Mouse (Mus musculus): ENCODE measurements at regions not wholly inside any gene's neighbourhood (a gene's known extent, or its start where the extent isn't known, plus 50 kb on each side); places are given as distances from the start of the nearest gene placed in this dataset.

DNA sequence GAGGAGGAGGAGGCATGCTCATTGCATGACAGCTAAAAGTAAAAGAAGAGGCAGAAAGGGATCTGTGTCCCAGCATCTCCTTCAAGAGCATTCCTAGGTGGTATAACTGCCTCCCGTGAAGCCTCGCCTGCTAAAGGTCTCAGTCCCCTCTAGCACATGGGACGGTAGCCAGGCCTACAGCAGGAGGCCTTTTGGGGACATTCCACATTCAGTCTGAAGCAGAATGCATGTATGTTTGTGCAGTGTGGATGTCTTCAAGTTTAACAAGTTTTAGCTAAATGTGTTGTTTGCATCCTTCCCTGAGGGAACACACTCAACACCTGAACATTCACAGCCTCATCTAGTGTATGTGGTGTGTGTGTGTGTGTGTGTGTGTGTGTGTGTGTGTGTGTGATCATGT, 64.8 kb upstream of the Gm11983 start:
- WGBS = 89% methylated on average over 3 of the region's 3 CpGs

DNA sequence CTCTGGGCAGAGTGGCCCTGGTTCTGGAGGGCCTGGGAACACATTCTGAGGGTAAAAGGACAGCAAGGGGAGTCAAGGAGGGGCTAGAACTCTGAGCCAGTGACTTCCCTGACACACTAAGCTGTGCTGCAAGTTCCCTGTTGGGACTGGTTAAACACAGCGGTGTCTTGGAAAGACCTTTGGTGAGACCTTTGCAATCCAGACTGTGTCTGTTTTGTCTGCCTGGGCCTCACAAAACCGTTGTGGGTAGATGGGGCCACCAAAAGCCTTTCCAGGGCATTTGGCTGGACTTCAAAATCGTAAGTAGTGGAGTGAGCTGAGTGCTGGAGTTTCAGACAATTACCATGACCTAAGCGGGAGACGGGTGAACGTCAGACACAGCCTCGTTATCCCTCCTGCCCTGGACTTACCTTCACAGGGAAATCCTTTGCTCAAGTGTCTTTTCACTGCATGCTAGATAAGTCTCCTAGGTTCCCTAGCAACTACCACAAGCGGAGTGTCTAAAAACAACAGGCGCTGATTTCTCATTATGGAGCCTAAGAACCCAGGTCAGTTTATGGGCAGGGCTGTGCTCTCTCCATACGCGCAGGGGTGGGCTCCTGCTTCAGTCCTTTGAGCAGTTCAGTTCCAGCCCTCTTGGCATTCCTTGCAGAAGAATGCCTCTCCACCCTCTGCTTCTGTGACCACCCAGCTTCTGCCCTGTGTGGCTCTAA, 63.5 kb upstream of the Gm11983 start:
- peak; percentile 69; the same call in 1 of the 2 replicates for ATAC-seq (ENCODE audit: low read depth)
- Histone ChIP-seq H3K9ac (replicated peaks; ENCODE audit: low read depth, low read length) (no peak overlapping the region), H3K4me3 (ENCODE audit: low read depth, low read length) (no peak overlapping the region), H3K9me3 (ENCODE audit: control insufficient read depth, low read length) (no peaks in the 10 kb centered on the region), H3K27me3 (ENCODE audit: control insufficient read depth, insufficient read depth, low read length) (no peaks in the 10 kb centered on the region), H3K36me3 (ENCODE audit: control insufficient read depth, insufficient read depth, low read length) (no peaks in the 10 kb centered on the region), H3K4me2 (ENCODE audit: low read depth, low read length) (no peak overlapping the region), H3K4me1 (ENCODE audit: control insufficient read depth, insufficient read depth, low read length) (no peaks in the 10 kb centered on the region), H3K27ac (ENCODE audit: low read depth, low read length) (no peak overlapping the region)
- WGBS = 45% methylated on average over 11 of the region's 11 CpGs

More for the DNA sequence above, 64.8 kb upstream of the Gm11983 start:
- Histone ChIP-seq H3K27me3 (ENCODE audit: control insufficient read depth, insufficient read depth, low read length) (no peaks in the 10 kb centered on the region), H3K27ac (ENCODE audit: low read depth, low read length) (no peak overlapping the region), H3K4me3 (ENCODE audit: low read depth, low read length) (no peak overlapping the region), H3K36me3 (ENCODE audit: control insufficient read depth, insufficient read depth, low read length) (no peaks in the 10 kb centered on the region), H3K9me3 (ENCODE audit: control insufficient read depth, low read length) (no peaks in the 10 kb centered on the region), H3K4me2 (ENCODE audit: low read depth, low read length) (no peak overlapping the region), H3K4me1 (ENCODE audit: control insufficient read depth, insufficient read depth, low read length) (no peaks in the 10 kb centered on the region), H3K9ac (replicated peaks; ENCODE audit: low read depth, low read length) (no peak overlapping the region)
- no peak for ATAC-seq (ENCODE audit: low read depth)

DNA sequence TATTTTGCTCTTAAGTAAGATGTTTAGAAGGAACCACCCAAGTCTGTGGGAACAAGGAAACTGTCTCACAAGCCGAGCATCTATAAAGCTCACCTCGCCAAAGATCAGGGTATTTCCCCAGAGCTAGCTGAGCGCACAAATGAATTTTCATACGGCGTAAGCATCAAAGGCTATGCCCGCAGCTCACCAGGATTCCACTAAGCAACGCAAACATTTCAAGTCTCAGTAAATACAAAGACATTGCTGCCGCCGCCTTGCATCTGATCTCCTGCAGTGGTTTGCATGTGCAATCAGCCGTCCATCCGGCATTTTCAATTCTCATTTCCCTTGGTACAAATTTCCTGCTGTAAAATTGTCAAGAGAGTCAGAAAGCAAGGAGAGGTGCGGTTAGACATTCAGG, 62.9 kb upstream of the Gm11983 start:
- 45% methylated on average over 12 of the region's 12 CpGs for WGBS
- no peaks in the 10 kb centered on the region for H3K4me1 ChIP-seq (ENCODE audit: control insufficient read depth, insufficient read depth, low read length)
- H3K27ac ChIP-seq (ENCODE audit: low read depth, low read length) = no peak overlapping the region; the same call in 1 of the 2 replicates
- H3K4me3 ChIP-seq (ENCODE audit: low read depth, low read length) = no peak overlapping the region
- no peaks in the 10 kb centered on the region for H3K9me3 ChIP-seq (ENCODE audit: control insufficient read depth, low read length)
- ATAC-seq (ENCODE audit: low read depth) = peak; percentile 9; the same call in 1 of the 2 replicates
- H3K4me2 ChIP-seq (ENCODE audit: low read depth, low read length) = no peak overlapping the region
- H3K27me3 ChIP-seq (ENCODE audit: control insufficient read depth, insufficient read depth, low read length) = no peaks in the 10 kb centered on the region
- no peak overlapping the region for H3K9ac ChIP-seq (replicated peaks; ENCODE audit: low read depth, low read length)
- no peaks in the 10 kb centered on the region for H3K36me3 ChIP-seq (ENCODE audit: control insufficient read depth, insufficient read depth, low read length)

GRCm38 (mm10) chr11:6899271-6900005, 62.0 kb upstream of the Gm11983 start:
- Histone ChIP-seq H3K27me3 (ENCODE audit: control insufficient read depth, insufficient read depth, low read length) (no peaks in the 10 kb centered on the region), H3K27ac (ENCODE audit: low read depth, low read length) (no peak overlapping the region; the same call in 1 of the 2 replicates), H3K9ac (replicated peaks; ENCODE audit: low read depth, low read length) (no peak overlapping the region), H3K9me3 (ENCODE audit: control insufficient read depth, low read length) (no peaks in the 10 kb centered on the region), H3K36me3 (ENCODE audit: control insufficient read depth, insufficient read depth, low read length) (no peaks in the 10 kb centered on the region), H3K4me1 (ENCODE audit: control insufficient read depth, insufficient read depth, low read length) (no peaks in the 10 kb centered on the region), H3K4me2 (ENCODE audit: low read depth, low read length) (no peak overlapping the region), H3K4me3 (ENCODE audit: low read depth, low read length) (no peak overlapping the region)
- 83% methylated on average over 13 of the region's 13 CpGs for WGBS
- 0 out of 2 replicates have a peak, but pooled peaks have one; percentile 41 for ATAC-seq (ENCODE audit: low read depth)

GRCm38 (mm10) chr11:6898357-6899097, 61.1 kb upstream of the Gm11983 start:
- Histone ChIP-seq H3K9ac (replicated peaks; ENCODE audit: low read depth, low read length) (no peak overlapping the region), H3K27me3 (ENCODE audit: control insufficient read depth, insufficient read depth, low read length) (no peaks in the 10 kb centered on the region), H3K27ac (ENCODE audit: low read depth, low read length) (no peak overlapping the region), H3K36me3 (ENCODE audit: control insufficient read depth, insufficient read depth, low read length) (no peaks in the 10 kb centered on the region), H3K9me3 (ENCODE audit: control insufficient read depth, low read length) (no peaks in the 10 kb centered on the region), H3K4me3 (ENCODE audit: low read depth, low read length) (no peak overlapping the region), H3K4me2 (ENCODE audit: low read depth, low read length) (no peak overlapping the region), H3K4me1 (ENCODE audit: control insufficient read depth, insufficient read depth, low read length) (no peaks in the 10 kb centered on the region)
- 82% methylated on average over 5 of the region's 5 CpGs for WGBS
- no peak for ATAC-seq (ENCODE audit: low read depth)

DNA sequence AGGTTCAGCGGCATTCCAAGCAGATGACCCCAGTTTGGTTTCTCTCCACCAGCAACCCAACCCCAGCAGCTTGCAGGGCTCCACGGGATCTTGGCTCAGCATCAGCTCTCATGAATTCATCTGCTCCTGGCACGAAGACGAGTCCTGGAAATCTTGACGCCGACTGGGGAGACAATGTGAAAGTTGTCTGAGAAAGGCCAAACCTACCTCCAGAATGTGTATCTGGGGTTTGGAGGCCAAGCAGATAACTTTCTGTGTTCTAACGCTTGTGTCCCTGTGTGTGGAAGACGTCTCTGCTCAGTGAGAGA, 58.3 kb upstream of the Gm11983 start:
- ATAC-seq (ENCODE audit: low read depth) = no peak
- Histone ChIP-seq H3K4me3 (ENCODE audit: low read depth, low read length) (no peak overlapping the region), H3K4me1 (ENCODE audit: control insufficient read depth, insufficient read depth, low read length) (no peaks in the 10 kb centered on the region), H3K27me3 (ENCODE audit: control insufficient read depth, insufficient read depth, low read length) (no peaks in the 10 kb centered on the region), H3K27ac (ENCODE audit: low read depth, low read length) (no peak overlapping the region), H3K9me3 (ENCODE audit: control insufficient read depth, low read length) (no peaks in the 10 kb centered on the region), H3K4me2 (ENCODE audit: low read depth, low read length) (no peak overlapping the region), H3K9ac (replicated peaks; ENCODE audit: low read depth, low read length) (no peak overlapping the region), H3K36me3 (ENCODE audit: control insufficient read depth, insufficient read depth, low read length) (no peaks in the 10 kb centered on the region)
- 61% methylated on average over 8 of the region's 8 CpGs for whole genome bisulfite sequencing

DNA sequence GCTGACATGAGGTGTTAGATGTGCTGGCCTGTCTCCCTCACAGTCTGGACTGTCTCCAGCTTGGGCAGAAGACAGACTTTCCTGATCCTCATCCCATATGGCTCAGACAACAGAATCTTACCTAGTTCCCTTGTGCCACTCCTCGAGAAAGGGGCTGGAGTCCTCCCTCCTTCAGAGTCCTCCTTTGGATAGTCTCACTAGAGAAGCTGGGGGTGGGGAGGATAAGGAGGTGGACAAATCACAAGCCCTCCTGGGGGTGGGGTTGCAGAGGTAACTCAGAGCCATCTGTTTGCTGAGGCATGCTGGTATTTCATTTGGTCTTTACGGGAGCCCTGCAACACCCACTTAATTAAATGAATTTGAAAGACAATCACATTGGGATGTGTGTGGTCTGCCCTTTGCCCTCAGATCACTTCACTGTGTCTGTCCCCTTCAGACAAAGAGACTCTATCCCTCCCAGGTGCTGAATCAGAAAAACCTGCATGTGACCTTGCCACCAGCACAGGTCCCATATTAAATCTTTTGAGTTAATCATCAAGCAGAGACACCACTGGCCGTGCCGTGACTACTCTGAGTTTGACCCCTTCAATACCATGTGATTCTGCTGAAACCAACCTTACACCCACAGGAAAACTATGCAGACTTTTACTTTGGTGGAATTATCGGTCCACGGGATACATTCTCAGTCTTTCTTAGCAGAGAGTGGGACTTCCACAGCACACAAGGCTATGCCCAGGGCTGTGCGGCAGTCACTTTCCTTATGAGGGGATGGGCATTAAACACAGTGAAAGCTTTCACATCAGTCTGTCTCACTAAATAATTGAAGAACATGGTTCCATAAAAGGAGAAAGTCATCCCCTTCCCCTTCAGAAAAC, 57.7 kb upstream of the Gm11983 start:
- Histone ChIP-seq H3K36me3 (ENCODE audit: control insufficient read depth, insufficient read depth, low read length) (no peaks in the 10 kb centered on the region), H3K27me3 (ENCODE audit: control insufficient read depth, insufficient read depth, low read length) (no peaks in the 10 kb centered on the region), H3K4me3 (ENCODE audit: low read depth, low read length) (no peak overlapping the region), H3K9me3 (ENCODE audit: control insufficient read depth, low read length) (no peaks in the 10 kb centered on the region), H3K9ac (replicated peaks; ENCODE audit: low read depth, low read length) (no peak overlapping the region), H3K4me2 (ENCODE audit: low read depth, low read length) (no peak overlapping the region), H3K4me1 (ENCODE audit: control insufficient read depth, insufficient read depth, low read length) (no peaks in the 10 kb centered on the region), H3K27ac (ENCODE audit: low read depth, low read length) (no peak overlapping the region)
- ATAC-seq (ENCODE audit: low read depth) = no peak
- WGBS = 28% methylated on average over 7 of the region's 7 CpGs

GRCm38 (mm10) chr11:6893734-6894133, 56.3 kb upstream of the Gm11983 start:
- ATAC-seq (ENCODE audit: low read depth) = no peak
- WGBS = 79% methylated on average over 1 of the region's 1 CpGs
- Histone ChIP-seq H3K9ac (replicated peaks; ENCODE audit: low read depth, low read length) (no peak overlapping the region), H3K4me3 (ENCODE audit: low read depth, low read length) (no peak overlapping the region), H3K36me3 (ENCODE audit: control insufficient read depth, insufficient read depth, low read length) (no peaks in the 10 kb centered on the region), H3K9me3 (ENCODE audit: control insufficient read depth, low read length) (no peaks in the 10 kb centered on the region), H3K27ac (ENCODE audit: low read depth, low read length) (no peak overlapping the region), H3K4me2 (ENCODE audit: low read depth, low read length) (no peak overlapping the region), H3K27me3 (ENCODE audit: control insufficient read depth, insufficient read depth, low read length) (no peaks in the 10 kb centered on the region), H3K4me1 (ENCODE audit: control insufficient read depth, insufficient read depth, low read length) (no peaks in the 10 kb centered on the region)
